Mouse (Mus musculus): Measurements from ENCODE around the gene Cldnd1. TPM values are rescaled to one million over a fixed set of nuclear protein-coding genes. Genes with fewer than 3 reads are reported as not detected.

Gene Cldnd1
- polyA plus RNA-seq, 1 experiment from 2014 or later = 113 TPM

GRCm38 (mm10) chr16:58746715-58747114 is 19.0 kb downstream of the Cldnd1 start:
- H3K27me3 ChIP-seq (ENCODE audit: control insufficient read depth, insufficient read depth, low read length) = no peaks in the 10 kb centered on the region
- no peaks in the 10 kb centered on the region for H3K36me3 ChIP-seq (ENCODE audit: control insufficient read depth, insufficient read depth, low read length)
- H3K4me1 ChIP-seq (ENCODE audit: control insufficient read depth, insufficient read depth, low read length) = no peaks in the 10 kb centered on the region
- no peak for ATAC-seq (replicated peaks; ENCODE audit: insufficient number of reproducible peaks, low FRiP score, low TSS enrichment)
- no peaks in the 10 kb centered on the region for H3K9me3 ChIP-seq (replicated peaks; ENCODE audit: control insufficient read depth, low read length)
- no peak overlapping the region for H3K27ac ChIP-seq (ENCODE audit: low read depth, low read length)
- H3K9ac ChIP-seq (ENCODE audit: low read depth, low read length) = no peak overlapping the region
- no peak overlapping the region for H3K4me3 ChIP-seq (ENCODE audit: low read depth, low read length)
- H3K4me2 ChIP-seq = no peak overlapping the region
- 40% methylated on average over 4 of the region's 4 CpGs for WGBS (ENCODE audit: insufficient replicate concordance)

GRCm38 (mm10) chr16:58751314-58751713 is 23.6 kb downstream of the Cldnd1 start:
- no peaks in the 10 kb centered on the region for H3K36me3 ChIP-seq (ENCODE audit: control insufficient read depth, insufficient read depth, low read length)
- no peak overlapping the region for H3K27ac ChIP-seq (ENCODE audit: low read depth, low read length)
- H3K27me3 ChIP-seq (ENCODE audit: control insufficient read depth, insufficient read depth, low read length) = no peaks in the 10 kb centered on the region
- H3K4me3 ChIP-seq (ENCODE audit: low read depth, low read length) = no peak overlapping the region
- no peaks in the 10 kb centered on the region for H3K9me3 ChIP-seq (replicated peaks; ENCODE audit: control insufficient read depth, low read length)
- H3K4me2 ChIP-seq = no peak overlapping the region
- 23% methylated on average over 1 of the region's 1 CpGs for WGBS (ENCODE audit: insufficient replicate concordance)
- no peak overlapping the region for H3K9ac ChIP-seq (ENCODE audit: low read depth, low read length)
- H3K4me1 ChIP-seq (ENCODE audit: control insufficient read depth, insufficient read depth, low read length) = no peaks in the 10 kb centered on the region
- no peak for ATAC-seq (replicated peaks; ENCODE audit: insufficient number of reproducible peaks, low FRiP score, low TSS enrichment)

GRCm38 (mm10) chr16:58756191-58756590 is 28.5 kb downstream of the Cldnd1 start:
- H3K4me3 ChIP-seq (ENCODE audit: low read depth, low read length) = no peak overlapping the region
- H3K4me1 ChIP-seq (ENCODE audit: control insufficient read depth, insufficient read depth, low read length) = no peaks in the 10 kb centered on the region
- H3K9ac ChIP-seq (ENCODE audit: low read depth, low read length) = no peak overlapping the region
- no peak for ATAC-seq (replicated peaks; ENCODE audit: insufficient number of reproducible peaks, low FRiP score, low TSS enrichment)
- H3K27me3 ChIP-seq (ENCODE audit: control insufficient read depth, insufficient read depth, low read length) = no peaks in the 10 kb centered on the region
- no peak overlapping the region for H3K27ac ChIP-seq (ENCODE audit: low read depth, low read length)
- H3K4me2 ChIP-seq = no peak overlapping the region
- H3K36me3 ChIP-seq (ENCODE audit: control insufficient read depth, insufficient read depth, low read length) = no peaks in the 10 kb centered on the region
- H3K9me3 ChIP-seq (replicated peaks; ENCODE audit: control insufficient read depth, low read length) = no peaks in the 10 kb centered on the region

- H3K9ac ChIP-seq (ENCODE audit: low read depth, low read length) = no peak within 1 kb of the TSS
- H3K4me2 ChIP-seq = no peak within 1 kb of the TSS
- no peak within 1 kb of the TSS for H3K27ac ChIP-seq (ENCODE audit: low read depth, low read length)
- no peak within 1 kb of the TSS for H3K4me3 ChIP-seq (ENCODE audit: low read depth, low read length)
- H3K9me3 ChIP-seq (replicated peaks; ENCODE audit: control insufficient read depth, low read length) = no peaks in the 10 kb centered on the region
- no peaks in the 10 kb centered on the region for H3K27me3 ChIP-seq (ENCODE audit: control insufficient read depth, insufficient read depth, low read length)
- 80% methylated on average over 1 of the region's 1 CpGs for WGBS (ENCODE audit: insufficient replicate concordance)
- H3K4me1 ChIP-seq (ENCODE audit: control insufficient read depth, insufficient read depth, low read length) = no peaks in the 10 kb centered on the region
- no peaks in the 10 kb centered on the region for H3K36me3 ChIP-seq (ENCODE audit: control insufficient read depth, insufficient read depth, low read length)
- no peak for ATAC-seq (replicated peaks; ENCODE audit: insufficient number of reproducible peaks, low FRiP score, low TSS enrichment)
Measured at GRCm38 (mm10) chr16:58763076-58763475, 35.4 kb downstream of the Cldnd1 start, which contains the start of gene Olfr172. Olfr172 (minus strand) TSS chr16:58763176.

Small RNA genes lying within 50 kb of the gene (microRNA-seq; reads per million reads assigned to microRNA genes)
- gene Gm27564 (ENCODE audit: borderline number of aligned reads) = not detected

Other genes with a start within 250 kb of the Cldnd1 start
- 17.1 and 17.7 TPM in 2 replicates for gene St3gal6, start 203.7 kb upstream of the Cldnd1 start, polyA plus RNA-seq (2014; fragmentation: Nextera tagmentation; extraction: Ambion mirVana)
- gene Gm813, start 110.9 kb upstream of the Cldnd1 start, polyA plus RNA-seq (2014; fragmentation: Nextera tagmentation; extraction: Ambion mirVana) = not detected in 2 replicates
- not detected in 2 replicates for gene E330017A01Rik, start 89.2 kb upstream of the Cldnd1 start, polyA plus RNA-seq (2014; fragmentation: Nextera tagmentation; extraction: Ambion mirVana)
- 45.7 and 67.7 TPM in 2 replicates for gene Cpox, start 57.6 kb upstream of the Cldnd1 start, polyA plus RNA-seq (2014; fragmentation: Nextera tagmentation; extraction: Ambion mirVana)
- not detected in 2 replicates for gene Gpr15, start 8.8 kb upstream of the Cldnd1 start, polyA plus RNA-seq (2014; fragmentation: Nextera tagmentation; extraction: Ambion mirVana)
- not detected in 2 replicates for gene Olfr172, start 35.3 kb downstream of the Cldnd1 start, polyA plus RNA-seq (2014; fragmentation: Nextera tagmentation; extraction: Ambion mirVana)
- not detected in 2 replicates for gene Olfr173, start 72.4 kb downstream of the Cldnd1 start, polyA plus RNA-seq (2014; fragmentation: Nextera tagmentation; extraction: Ambion mirVana)
- gene Olfr175-ps1, start 98.9 kb downstream of the Cldnd1 start, polyA plus RNA-seq (2014; fragmentation: Nextera tagmentation; extraction: Ambion mirVana) = not detected in 2 replicates
- not detected in 2 replicates for gene Olfr177, start 146.9 kb downstream of the Cldnd1 start, polyA plus RNA-seq (2014; fragmentation: Nextera tagmentation; extraction: Ambion mirVana)
- not detected in 2 replicates for gene Olfr178, start 164.2 kb downstream of the Cldnd1 start, polyA plus RNA-seq (2014; fragmentation: Nextera tagmentation; extraction: Ambion mirVana)
- gene Olfr181, start 200.8 kb downstream of the Cldnd1 start, polyA plus RNA-seq (2014; fragmentation: Nextera tagmentation; extraction: Ambion mirVana) = not detected in 2 replicates
- gene Olfr180, start 201.5 kb downstream of the Cldnd1 start, polyA plus RNA-seq (2014; fragmentation: Nextera tagmentation; extraction: Ambion mirVana) = not detected in 2 replicates

Measured in heart, embryonic 11.5 days (tissue).